Mouse (Mus musculus) stomach, postnatal 0 days (tissue): ENCODE data around the gene Sectm1a.

Experiments
- CTCF ChIP-seq: IDR thresholded peaks from 2 replicates; pipeline ENCODE4 v1.5.1; 2016; ENCODE audit warnings: antibody characterized with exemption, low read depth, mild to moderate bottlenecking, moderate library complexity
- EP300 ChIP-seq: optimal IDR thresholded peaks from 2 replicates; pipeline ENCODE3; 2016; ENCODE audit warnings: antibody characterized with exemption

GRCm38 (mm10) chr11:121127441-121127840 is 46.4 kb upstream of the Sectm1a start:
- TF ChIP-seq CTCF = no peak
- TF ChIP-seq EP300 = no peak
